Mouse (Mus musculus) left cerebral cortex, adult 18-20 months (tissue): ENCODE measurements around the gene Hmg20a. TPM values are rescaled to one million over a fixed set of nuclear protein-coding genes. Genes with fewer than 3 reads are reported as not detected.

ENCODE experiments used
- DNase-seq, 2 experiments: peaks; one replicate each; pipeline ENCODE4 v3.0.0; 2021 to 2022; ENCODE audit warnings: low spot score in 2 of 2, mixed read lengths in 1 of 2
- total RNA-seq, 2 experiments: library from RNA; stranded (reverse); gene quantifications; 2 replicates each; pipeline ENCODE4 v1.2.3; 2021

Gene Hmg20a
- total RNA-seq, 2 experiments from 2014 or later: 69.8 to 70.7 TPM

DNA sequence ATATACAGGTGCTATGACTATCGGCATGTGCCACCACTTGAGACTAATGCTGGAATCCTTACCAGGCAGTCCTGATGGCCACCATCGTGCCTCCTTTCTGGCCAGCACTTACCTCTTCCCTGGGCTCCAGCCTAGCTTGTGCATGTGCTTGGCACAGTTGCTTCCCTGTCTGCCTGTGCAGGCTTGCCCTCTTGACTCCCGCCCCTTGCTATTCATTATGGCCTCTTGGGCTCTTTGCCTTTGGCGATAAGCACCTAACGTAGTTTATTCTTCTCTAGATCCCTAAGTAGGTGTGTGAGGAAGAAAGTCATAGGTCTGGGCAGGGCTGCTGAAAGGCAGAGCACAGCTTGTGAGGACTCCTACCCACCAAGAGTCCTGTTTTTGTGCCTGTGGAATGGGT is 96.7 kb downstream of the Hmg20a start:
- DNase-seq: no peak

DNA sequence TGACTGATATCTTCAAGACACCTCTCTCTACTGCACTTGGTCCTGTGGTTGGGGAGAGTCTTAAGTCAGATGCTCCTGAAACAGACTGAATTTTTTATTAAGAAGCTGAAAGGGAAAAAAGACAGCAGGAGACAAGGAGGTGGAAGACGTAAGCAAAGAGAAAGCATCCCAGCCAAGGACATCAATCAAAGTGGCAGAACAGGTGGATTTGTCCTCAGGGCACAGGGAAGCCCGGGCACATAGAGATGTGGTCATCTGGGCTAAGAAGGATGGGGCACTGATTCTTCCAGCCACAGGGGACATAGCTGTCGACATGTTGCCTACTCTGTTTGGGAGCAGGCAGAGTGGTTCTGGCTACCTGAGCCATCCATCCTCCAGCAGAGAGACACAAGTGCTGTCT is 97.8 kb downstream of the Hmg20a start:
- no peak for DNase-seq

DNA sequence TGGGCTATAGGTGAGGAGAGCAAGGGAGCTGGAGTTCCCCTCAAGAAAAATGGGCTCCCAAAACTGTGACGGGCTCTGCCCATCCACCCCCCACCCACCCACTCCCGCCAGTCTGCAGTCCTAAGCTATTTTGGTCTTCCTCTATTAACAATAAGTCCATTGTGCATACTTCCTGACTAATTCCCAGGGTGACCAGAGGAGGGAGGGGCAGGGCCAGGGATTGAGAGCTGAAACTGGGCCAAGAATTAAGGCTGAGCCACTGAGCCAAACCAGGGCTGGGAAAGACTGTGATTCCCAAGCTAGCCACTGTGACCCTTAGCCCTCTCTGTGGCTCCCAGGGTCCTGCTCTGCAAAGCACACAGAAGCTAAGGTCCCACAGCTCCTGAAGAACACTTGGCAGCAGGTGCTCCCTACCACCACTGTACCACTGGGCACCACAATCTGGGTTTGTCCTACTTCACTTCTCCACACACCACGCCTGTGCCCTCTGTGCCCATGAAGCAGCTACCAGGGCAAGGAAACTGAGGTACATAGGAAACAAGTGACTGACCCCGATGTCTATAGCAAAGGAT is 98.4 kb downstream of the Hmg20a start:
- no peak for DNase-seq

DNA sequence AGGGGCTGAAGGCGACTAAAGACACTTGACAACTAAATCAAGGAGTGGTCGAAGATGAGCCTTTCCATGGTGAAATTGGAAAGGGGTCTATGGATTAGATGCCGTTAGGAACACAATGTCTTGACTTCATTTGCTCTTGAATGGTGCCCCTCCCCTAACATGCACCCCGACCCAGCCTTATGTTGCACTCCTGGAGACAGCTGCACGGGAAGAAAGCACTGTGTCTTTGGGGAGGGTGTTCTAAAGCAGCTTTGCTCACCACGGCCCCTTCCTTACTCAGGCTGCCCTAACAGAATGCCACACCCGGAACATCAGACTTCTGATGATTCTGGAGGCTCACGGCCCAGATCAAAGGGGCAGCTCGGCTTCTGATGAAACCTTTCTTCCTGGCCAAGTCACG is 103.9 kb downstream of the Hmg20a start:
- no peak for DNase-seq

DNA sequence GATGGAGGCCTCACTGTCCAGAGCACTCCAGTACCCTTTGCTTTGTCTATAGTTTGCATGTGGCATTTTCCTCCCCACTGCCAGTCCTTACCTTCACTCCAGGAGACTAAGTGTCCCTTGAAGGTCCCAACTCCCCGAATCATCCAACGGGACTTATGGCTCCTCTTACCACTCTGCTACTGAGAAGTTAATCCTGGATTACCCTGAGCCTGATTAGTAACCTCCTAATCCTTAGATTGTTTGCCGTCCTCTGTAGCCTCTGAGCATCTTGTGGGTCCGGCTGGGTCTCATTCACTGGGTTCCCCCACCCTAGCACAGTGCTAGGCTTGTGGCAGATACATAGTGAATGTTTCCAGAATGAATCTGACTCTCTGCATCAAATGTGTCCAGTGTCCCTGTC is 109.5 kb downstream of the Hmg20a start:
- DNase-seq: no peak

DNA sequence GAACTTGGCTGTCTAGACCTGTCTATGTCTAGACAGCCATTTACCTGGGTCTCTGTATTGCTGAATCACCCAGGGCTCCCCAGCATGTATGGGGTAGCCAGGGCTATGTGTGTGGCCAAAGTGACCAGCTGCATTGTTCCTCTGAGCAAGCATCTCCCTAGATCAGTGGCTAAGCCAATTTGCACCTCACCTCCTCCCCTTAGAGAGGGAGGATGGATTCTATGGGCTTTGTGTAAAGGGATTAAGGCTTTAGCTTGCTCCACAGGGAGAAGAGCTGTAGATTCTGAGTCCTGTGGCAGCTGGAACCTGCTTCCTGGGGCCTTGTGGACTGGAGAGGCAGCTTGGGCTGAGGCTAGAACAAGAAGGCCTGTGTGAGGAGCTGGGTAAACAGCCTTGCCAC is 113.6 kb downstream of the Hmg20a start:
- DNase-seq: no peak

DNA sequence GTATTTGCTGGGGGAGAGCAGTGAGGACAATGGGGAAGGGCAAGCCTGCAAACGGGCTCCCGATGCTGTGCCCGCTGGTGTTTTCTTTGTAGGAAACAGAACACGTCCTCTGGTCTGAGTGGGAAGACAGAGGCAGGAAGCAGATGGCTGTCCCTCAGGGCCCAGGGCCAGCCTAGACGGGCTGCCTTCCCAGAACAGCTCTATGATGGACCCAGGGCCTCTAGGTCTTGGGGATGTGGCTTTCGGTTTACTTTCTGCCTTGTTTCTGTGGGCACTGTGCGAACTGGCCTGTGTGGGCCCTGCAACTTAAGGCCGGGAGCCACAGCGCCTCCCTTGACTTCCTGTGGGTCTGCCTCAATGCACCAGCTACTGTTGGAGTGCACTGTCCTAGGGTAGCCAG is 115.5 kb downstream of the Hmg20a start:
- no peak for DNase-seq

DNA sequence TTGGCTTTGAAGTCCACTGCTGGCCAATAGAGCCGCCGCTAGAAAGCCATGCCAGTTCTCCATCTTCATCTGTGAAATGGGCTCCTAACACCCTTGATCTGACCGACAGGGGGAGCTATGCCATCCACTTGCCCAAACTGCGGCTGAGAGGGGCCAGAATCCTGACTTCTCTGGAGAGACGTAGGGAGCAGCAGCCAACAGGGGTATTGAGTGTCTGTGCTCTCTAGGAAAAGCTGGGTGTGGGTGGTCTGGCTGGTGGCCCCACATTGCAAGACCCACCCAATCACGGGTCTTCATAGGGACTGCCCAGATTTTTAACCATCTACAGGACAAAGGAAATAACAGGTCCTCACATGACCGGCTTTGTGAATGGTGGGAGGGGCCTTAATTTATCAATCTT is 116.3 kb downstream of the Hmg20a start:
- no peak for DNase-seq

DNA sequence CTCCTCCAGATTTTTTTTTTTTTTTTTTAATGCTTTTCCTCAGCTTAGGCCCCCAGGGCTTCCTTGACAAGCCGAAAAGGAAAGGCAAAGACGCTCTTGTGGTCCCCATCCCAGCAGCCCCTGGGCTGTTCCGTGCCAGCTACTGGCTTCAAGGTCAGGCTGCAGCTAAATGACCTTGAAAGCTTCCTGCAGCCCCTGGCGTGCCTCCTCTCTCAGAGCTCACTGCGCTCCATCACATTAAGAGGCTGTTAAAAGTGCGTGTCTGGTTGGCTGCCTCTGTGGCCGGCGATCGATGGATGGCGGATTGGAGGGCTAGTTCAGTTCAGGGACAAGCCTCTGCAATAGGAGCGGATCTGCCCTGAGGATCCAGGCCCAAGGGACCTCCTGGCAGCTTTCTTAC is 117.0 kb downstream of the Hmg20a start:
- no peak for DNase-seq

DNA sequence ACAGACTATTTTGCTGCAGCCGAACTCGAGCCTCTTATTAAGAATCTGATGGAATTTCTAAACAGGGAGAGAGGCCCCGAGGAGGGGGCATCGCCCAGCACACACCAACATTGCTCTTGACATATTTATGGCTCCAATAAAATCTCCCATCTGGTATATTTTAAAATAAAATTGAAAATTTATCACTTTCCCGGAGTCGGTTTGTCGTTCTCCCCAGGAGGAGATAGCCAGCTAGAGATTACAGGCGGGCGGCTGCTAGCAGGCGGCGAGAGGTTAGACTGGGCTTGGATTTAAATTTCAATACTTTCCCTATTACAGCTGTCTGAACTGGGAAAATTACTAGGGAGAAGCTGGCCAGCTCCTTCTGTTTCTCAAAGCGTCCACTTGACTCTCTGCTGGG is 121.6 kb downstream of the Hmg20a start:
- no peak for DNase-seq

DNA sequence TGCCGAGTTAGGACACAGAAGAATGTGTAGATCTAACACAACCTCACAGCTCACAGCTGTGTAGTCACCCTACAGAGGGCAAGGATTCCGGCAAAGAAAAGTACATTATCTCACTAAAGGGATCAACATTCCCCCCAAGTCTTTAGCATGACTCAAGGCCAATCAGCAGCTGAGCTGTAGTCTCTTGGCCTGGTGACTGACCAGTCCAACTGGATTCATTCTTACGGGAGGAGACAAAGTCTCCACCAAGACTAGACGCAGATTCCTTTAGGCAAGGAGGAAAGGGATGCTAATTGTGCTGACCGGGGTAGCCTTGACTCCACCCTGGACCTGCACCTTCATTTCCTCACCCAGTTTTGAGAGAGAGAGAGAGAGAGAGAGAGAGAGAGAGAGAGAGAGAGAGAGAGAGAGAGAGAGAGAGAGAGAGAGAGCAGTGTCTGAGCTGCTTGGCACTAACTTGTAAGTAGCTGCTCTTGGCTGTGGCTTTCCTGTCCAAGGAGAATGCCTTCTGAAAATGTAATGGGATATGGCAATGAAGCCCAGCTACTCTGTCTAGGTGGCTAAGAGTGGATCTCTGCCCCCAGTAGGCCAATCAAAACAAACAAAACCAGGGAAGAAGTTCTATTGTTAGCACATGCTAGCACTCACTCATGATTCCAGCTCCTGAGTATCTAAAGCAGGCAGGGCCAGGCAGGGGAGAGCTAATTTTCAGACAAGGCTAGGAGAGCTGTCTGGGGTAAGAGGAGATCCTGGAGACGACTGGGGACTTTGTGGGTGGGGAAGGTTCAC is 126.5 kb downstream of the Hmg20a start:
- DNase-seq: no peak

Other genes with a start within 250 kb of the Hmg20a start
- 10 to 100 TPM; 31.6 to 36.0 TPM for gene Peak1, start 542 bp upstream of the Hmg20a start, total RNA-seq